Mouse (Mus musculus) induced T-regulatory cell, adult 2 months (primary cell): ENCODE measurements around the gene Bend7.

ENCODE experiments used
- DNase-seq: peaks from one replicate; pipeline ENCODE4 v3.0.0-alpha.2; 2012; ENCODE audit warnings: low read depth

Gene Bend7

DNA sequence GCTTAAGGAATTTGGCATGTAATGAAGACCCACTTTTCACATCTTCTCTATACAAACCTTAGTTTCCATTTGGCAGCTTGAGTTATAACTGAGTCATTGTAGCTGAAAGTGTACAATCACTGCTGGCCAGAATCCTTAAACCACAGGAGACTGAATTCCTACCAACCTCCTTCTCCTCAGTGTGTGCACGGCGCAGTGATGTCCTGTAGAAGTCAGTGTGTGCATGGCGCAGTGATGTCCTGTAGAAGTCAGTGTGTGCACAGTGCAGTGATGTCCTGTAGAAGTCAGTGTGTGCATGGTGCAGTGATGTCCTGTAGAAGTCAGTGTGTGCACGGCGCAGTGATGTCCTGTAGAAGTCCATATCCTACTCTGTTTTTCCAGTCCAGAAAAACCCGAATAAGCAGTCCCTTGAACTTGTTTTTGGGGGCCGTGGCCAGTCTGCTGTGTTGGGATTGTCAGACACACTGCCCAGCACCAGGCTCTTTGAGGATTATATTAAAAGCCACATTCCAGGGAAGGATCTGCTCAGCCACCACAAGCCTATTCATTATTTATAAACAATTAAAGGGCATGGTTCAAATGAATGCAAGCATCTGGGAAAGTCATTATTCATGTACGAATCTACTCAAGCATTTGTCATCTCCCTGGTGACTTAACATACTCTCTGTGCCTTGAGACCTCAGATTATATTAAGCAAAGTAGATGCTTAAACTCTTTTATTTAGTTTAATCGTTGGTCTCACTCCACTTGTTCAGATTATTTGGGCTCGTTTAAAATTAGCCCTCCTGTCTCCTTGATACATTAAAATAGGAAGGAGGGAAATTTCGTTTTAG lies 65.4 kb downstream of the Bend7 start:
- DNase-seq: no peak

DNA sequence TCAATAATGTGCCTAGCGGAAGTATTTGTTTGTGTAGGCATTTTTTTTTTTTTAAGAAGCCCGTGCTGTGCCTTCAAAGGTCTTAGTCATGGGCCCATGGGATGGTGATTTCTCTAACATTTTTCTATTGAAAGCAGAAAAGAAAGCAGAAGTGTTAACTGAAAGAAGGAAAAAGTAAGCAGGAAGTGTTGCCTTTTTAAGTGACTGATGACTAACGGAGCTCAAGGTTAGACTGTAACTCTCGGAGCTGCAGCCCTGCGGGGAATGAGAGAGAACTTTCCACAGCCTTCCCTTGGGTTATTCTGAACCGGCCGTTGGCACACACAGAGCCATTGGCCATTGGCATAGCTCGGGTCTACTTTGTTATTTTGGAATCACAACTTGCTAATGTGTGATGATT lies 66.4 kb downstream of the Bend7 start:
- DNase-seq: no peak

GRCm38 (mm10) chr2:4785016-4785415 lies 67.4 kb downstream of the Bend7 start:
- no peak for DNase-seq

- DNase-seq: no peak
Observed at GRCm38 (mm10) chr2:4787223-4787622, 69.6 kb downstream of the Bend7 start.

DNA sequence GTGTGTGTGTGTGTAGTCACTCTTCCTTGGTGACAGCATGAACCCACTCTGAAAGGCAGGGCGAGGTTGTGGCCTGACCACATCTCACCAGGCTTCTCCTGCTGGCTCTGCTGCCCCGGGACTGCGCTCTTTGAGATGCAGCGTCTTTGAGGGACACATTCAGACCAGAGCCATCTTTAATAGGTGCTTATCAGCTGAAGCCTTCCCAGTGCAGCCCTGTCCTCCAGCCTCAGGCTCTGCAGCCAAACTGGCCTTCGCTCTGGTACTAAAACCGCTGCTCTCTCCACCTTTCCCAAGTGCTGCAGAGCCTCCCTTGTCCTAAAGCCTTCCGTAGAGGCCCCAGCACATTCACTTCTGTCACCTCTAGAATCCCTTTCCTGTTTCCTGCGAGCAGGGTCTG lies 74.0 kb downstream of the Bend7 start:
- no peak for DNase-seq

GRCm38 (mm10) chr2:4792554-4792953 lies 74.9 kb downstream of the Bend7 start:
- no peak for DNase-seq

GRCm38 (mm10) chr2:4802395-4803176 lies 85.0 kb downstream of the Bend7 start:
- no peak for DNase-seq

DNA sequence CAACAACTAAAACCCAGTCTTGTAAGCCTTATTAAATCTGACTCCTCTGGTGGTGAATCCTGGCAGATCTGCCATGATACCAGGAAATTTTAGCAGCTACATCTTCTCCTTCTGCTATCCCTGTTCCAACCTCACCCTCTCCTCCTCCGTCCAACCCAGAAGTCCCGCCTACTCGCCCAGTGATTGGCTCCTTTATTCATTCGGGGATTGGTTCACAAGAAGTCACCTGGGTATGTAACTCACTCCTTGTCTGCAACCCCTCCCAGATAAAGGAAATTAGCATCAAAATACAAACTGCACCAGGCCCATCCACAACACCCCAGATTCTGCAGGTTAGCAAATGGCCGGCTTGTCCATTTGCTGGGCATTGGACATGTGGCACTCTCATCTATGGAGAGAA lies 98.7 kb downstream of the Bend7 start:
- DNase-seq: no peak

GRCm38 (mm10) chr2:4817678-4818077 lies 100.0 kb downstream of the Bend7 start:
- DNase-seq: no peak

DNA sequence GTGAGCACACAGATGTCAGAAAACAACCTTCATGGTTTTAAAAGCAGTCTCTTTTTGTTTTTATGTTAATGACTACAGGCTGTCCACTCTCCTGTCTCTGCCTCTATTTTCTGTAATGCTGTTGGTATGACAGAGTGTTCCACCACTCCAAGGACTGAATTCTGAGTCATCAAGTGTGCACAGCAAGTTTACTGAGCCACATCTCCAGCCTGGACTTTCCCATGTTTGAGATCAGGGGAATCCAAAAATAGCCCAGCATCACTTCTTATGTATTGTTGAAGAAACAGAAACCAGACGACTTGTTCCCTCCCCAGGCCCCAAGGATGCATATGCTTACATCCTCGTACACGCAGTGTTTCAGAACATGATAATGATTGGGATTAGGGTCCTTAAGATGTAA lies 102.6 kb downstream of the Bend7 start:
- DNase-seq: no peak

DNA sequence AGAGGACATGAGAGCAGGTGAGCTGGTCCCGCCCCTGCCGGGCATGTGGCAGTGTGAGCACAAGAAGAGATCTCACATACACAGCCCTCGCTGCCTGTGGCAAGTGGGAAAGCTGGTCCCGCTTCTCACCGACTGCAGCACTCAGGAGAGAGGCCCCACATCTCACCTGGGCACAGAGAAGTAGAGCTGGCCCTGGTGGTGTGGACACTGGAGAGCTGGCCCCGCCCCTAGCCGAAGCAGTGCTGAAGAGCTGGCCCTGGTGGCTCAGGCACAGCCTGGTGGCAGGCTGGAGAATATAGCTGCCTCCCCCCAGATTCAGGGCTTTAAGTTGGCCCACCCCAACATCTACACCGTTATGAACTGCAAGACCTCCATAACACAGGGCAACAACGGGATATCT lies 106.4 kb downstream of the Bend7 start:
- no peak for DNase-seq

DNA sequence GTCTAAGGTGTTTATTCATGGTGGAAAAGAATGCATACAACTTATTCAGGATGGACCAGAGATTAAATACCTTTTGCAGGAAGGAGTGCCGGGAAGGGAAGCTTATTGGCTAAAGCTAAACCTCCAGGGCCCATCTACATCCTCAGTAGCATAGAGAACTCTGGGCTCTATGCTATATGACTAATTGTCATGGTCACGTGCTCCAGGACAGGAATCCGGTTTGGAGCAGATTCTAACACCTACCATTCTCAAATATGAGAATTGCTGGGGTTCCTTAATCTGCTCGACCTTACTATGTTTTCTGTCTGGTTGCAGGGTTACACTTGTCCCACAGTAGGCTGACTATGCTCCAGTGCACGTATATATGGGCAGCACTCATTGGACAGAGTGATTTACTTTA lies 110.4 kb downstream of the Bend7 start:
- no peak for DNase-seq

- no peak for DNase-seq
Observed at GRCm38 (mm10) chr2:4828446-4828997, 110.9 kb downstream of the Bend7 start.

- no peak for DNase-seq
Observed at GRCm38 (mm10) chr2:4829007-4829406, 111.4 kb downstream of the Bend7 start.

- no peak for DNase-seq
Observed at GRCm38 (mm10) chr2:4829489-4830065, 111.9 kb downstream of the Bend7 start.

DNA sequence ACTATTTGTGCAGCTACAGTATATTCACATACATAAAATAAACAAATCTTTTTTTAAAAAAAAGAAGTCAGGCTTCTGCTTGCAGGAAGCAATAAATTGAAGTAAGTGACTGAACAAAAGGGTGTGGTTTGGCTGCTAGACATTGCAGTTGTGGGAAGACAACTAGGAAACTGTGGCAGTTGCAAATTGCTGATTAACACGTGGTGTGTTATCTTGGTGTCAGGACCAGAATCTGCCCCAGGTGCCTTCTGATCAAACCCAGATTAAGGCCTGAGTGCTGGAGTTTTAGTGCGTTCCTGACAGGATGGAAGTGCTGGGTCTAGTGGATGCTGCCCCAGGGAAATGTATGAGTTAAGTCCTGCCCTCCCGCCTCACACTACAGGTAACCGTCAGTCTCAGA lies 113.9 kb downstream of the Bend7 start:
- DNase-seq: no peak

DNA sequence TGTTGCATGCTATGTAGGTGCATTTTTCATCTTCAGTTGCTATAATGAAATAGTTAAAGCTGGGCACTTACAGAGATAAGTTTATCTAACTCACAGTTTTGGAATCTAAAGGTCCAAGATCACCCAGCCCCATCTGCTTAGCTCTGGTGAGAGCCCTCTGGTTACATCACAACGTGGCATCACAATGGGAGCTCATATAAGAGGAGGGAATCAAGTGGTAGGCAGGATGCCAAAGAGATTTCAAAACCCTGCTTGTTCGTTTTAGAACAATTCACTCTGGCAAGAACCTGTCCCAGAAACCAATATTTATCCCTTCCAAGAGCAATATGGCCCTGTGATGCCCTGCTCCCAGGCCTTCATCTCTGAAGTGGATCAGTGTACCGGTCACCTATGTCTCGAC lies 114.5 kb downstream of the Bend7 start:
- no peak for DNase-seq

DNA sequence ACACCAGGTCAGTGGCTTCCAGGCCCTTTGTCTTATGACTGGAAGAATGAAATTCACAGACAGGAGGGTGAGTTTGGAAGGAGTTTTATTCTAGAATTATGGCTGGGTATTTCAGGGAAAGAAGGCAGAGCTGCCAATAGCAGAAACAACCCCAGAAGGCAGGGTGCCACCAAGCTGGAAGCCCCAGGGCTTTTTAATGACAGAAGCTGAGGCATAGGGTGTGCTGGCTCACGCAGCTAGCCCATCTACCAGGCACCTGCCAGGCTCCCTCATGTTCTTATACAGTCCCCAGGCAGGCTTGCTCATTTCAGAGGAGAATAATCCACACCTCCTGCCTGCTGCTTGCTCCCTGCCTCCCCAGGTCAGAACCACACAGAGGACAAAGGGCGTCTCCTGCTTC lies 131.8 kb downstream of the Bend7 start:
- no peak for DNase-seq
